ENCODE assay signal across 19 mouse cellular contexts in the genomic region with DNA sequence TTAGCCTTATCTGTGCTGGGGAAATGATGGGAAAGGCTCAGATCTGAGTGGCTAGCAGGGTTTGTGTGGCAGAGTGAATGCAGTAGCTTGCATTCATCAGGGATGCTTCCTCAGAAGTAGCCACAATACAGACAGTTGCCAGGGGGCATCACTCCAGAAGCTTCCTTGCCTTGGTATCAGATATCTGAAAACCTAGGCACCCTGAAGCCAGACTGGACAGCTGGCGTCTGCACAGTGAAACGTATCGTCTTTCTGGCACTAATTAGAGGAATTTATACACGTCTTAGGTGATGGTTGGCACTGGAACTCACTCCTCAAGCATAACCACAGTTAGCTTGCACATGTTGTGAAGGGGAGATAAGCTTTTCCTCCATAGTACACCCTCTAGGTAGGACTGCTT.
"Had no signal": no experiment of that assay in that cellular context is flagged by ENCODE, and none has a peak within 500 bp of the region (broad histone marks: within the 10 kb centered on the region; RNA-seq: fewer than 3 reads in every experiment).

No protein-coding gene starts in this region.

- DNase-seq: kidney, postnatal 10 days; kidney, postnatal 36 days; layer of hippocampus, postnatal 36 days; liver, postnatal 0 days; lung, embryonic 14.5 days; retina, postnatal 1 day; right cerebral cortex, postnatal 25 days; thymus, postnatal 25 days had no signal

- H3K4me1 ChIP-seq: kidney, embryonic 15.5 days; limb, embryonic 12.5 days; limb, embryonic 15.5 days; midbrain, embryonic 12.5 days; midbrain, embryonic 15.5 days; neural tube, embryonic 13.5 days had no signal

- H3K9ac ChIP-seq: kidney, embryonic 15.5 days; limb, embryonic 12.5 days; limb, embryonic 15.5 days; liver, embryonic 14.5 days; liver, postnatal 0 days; lung, embryonic 14.5 days; midbrain, embryonic 12.5 days; midbrain, embryonic 15.5 days; neural tube, embryonic 13.5 days had no signal

- H3K4me3 ChIP-seq: kidney, embryonic 15.5 days; left cerebral cortex, adult 2 months; limb, embryonic 12.5 days; limb, embryonic 15.5 days; midbrain, embryonic 12.5 days; midbrain, embryonic 15.5 days; neural tube, embryonic 13.5 days had no signal

- ATAC-seq: liver, postnatal 0 days; lung, postnatal 0 days; midbrain, embryonic 15.5 days had no signal

- H3K9me3 ChIP-seq: kidney, embryonic 15.5 days; limb, embryonic 12.5 days; limb, embryonic 15.5 days; midbrain, embryonic 12.5 days; midbrain, embryonic 15.5 days; neural tube, embryonic 13.5 days had no signal

- H3K27ac ChIP-seq: kidney, embryonic 15.5 days; left cerebral cortex, adult 2 months; limb, embryonic 12.5 days; limb, embryonic 15.5 days; liver, embryonic 14.5 days; macrophage; midbrain, embryonic 12.5 days; midbrain, embryonic 15.5 days; neural tube, embryonic 13.5 days had no signal

- H3K4me2 ChIP-seq: kidney, embryonic 15.5 days; limb, embryonic 12.5 days; limb, embryonic 15.5 days; liver, embryonic 11.5 days; lung, embryonic 14.5 days; midbrain, embryonic 12.5 days; midbrain, embryonic 15.5 days; neural tube, embryonic 13.5 days had no signal

- H3K27me3 ChIP-seq: kidney, embryonic 15.5 days; limb, embryonic 12.5 days; limb, embryonic 15.5 days; midbrain, embryonic 12.5 days; midbrain, embryonic 15.5 days; neural tube, embryonic 13.5 days had no signal
